Mouse (Mus musculus) liver, adult (tissue): ENCODE results near the gene Lrig1.

Experiments
- GATA4 ChIP-seq: IDR thresholded peaks from 2 replicates; pipeline ENCODE4 v1.6.1; 2014; ENCODE audit warnings: mild to moderate bottlenecking, low read length; ENCODE audit not compliant: insufficient replicate concordance

Gene Lrig1

DNA sequence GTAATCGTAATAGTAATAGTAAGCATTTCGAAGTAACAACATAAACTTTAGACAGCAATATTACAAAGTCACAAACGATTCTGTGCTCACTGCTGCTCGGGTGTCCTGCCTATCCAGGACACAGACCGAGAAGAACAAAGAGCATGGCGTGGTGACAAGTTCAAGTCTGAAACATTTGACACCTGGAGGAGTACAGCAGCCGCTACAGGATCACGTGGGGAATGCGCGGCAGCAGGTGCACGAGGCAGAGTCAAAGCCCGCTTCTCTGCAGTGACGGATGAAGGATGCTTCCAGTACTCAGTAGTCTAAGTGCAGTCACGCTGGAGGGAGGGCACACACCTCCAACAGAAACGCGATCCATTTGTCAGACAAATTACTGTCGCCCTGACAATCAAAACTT is 48.4 kb downstream of the Lrig1 start:
- TF ChIP-seq GATA4 = no peak

DNA sequence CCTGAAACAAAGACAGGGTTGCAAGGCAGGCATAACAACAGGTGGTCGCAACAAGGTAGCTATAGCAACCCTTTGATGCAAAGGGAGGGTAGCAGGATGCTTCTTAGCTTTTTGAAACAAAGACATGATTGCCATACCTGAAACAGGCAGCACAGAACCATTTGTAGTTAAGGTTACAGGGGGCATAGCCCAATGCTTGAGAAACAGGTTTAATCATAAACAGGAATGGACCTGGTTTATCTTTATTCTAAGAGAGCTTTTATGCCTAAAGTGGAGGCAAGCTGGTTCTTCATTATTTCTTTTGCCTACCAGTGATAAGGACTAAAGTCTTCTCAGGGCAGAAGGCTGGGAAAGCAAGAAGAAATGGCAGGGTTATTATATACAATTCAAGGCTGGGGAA is 50.3 kb downstream of the Lrig1 start:
- TF ChIP-seq GATA4 = no peak

DNA sequence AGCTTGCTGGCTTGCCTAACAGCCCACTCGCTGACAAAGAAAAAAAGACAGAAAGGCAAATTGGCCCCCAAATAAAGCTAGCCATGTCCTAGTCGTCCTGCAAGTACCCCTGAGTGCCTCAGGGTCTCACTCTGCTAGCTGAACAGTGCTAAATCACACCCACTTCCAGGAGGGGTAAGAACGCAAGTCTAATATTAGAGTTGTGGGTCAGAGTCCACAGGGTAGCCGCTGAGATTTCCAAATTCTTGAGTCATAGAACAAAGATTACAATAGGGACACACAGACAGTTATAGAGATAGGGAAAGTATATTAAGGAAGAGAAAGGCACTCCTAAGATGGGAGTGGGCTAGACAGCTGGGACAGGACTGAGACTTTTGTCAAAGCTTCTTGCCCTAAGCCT is 51.5 kb downstream of the Lrig1 start:
- TF ChIP-seq GATA4 = no peak

DNA sequence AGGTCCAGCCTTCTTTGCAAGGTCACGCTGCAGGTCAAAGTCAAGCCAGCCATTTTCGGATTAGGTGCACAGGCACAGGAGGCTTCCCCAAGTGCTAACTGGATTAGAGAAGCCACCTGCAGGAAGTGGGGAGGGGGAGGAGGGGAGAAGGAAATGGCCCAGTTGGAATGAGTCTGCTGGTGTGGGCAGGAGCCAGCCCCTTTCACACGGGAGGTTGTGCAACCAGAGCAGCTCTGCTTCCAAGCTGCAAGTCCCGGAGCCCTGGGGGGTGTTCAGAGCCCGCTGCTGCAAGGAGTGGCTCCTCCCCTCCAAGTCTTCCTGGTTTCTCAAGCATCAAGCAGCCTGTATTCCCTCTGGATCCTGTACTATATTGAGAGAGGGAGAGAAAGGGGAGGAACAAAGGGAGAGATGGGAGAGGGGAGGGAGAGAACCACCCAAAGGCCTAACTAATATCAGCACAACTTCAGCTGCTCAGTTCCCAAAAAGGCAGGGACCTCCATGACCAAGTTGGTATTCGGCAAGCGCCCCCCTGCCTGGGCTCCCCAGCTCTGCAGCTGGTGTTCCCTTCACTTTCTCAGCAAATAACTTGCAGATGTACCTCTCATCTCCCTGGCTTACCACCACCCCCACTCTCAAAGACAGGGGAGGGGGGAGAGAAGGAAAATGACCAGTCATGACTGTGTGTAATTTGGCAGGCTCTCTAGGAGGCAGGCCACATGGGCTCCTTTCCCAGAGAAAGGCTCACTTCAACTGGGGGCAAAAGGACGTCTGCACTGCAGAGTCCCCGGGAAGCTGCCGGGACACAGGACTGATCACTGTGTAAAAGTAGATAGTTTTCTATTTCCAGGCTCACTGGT is 52.2 kb downstream of the Lrig1 start:
- TF ChIP-seq GATA4 = no peak

DNA sequence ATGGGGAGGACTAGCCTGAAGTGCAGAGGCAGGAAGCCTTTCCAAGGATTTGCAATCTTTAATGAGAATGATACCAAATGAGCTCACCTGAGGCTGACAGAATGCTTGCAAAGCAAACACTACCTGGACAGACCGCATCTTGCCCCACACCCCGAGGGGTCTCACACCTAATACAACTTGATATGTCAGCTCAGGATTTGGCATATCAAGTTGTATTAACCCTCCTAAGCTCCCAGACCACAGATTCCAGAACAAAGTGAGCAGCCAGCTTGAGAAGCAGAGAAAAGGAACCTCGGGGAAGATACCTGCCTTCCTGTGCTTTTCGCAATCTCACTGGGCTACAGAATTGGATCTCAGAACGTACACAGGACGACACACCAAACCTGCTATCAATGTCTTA is 53.1 kb downstream of the Lrig1 start:
- TF ChIP-seq GATA4 = no peak

DNA sequence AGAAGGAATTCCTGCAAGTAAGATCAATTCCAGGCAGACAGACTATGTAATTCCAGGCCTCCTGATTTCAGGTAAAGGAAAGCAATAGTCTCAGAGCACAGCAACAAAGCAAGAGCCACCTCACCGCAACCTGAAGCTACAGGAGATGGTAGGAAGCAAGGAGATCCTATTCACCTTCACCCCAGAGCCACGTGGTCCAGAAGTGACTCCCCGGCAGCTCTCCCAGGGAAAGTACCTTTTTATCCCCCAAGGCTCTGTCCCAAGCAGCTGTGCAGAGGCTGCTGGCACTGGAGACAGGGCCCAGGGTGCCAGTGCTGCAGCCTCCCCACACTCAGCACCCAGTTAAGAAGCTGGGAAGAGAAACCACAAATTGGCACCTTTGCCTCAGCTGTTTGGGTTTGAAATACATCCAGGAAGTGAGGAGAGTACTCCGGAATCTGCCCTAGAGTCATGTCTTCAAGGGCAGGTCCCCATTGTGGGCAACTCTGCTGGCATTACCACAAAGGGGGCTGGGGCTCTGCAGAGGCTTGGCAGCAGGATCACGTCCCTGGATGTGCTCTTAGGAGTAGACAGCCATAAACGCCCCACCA is 53.6 kb downstream of the Lrig1 start:
- no peak for TF ChIP-seq GATA4

DNA sequence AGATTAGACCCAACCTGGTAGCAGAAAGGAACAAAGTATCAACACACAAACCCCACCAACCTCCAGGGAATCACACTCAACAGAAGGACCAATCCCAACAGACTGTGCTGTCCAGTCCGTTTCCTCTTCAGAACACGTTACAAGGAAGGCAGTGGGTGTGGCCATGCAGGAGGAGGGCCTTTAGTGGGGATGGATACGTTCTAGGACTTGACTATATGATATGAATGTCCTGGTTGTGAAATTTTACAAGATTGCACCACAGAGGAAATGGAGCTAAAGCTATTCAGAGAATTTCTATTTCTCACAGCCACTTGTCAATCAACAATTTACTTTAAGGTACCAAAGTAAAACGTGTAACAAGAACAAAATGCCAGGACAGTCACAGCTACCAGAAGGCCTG is 54.2 kb downstream of the Lrig1 start:
- no peak for TF ChIP-seq GATA4

DNA sequence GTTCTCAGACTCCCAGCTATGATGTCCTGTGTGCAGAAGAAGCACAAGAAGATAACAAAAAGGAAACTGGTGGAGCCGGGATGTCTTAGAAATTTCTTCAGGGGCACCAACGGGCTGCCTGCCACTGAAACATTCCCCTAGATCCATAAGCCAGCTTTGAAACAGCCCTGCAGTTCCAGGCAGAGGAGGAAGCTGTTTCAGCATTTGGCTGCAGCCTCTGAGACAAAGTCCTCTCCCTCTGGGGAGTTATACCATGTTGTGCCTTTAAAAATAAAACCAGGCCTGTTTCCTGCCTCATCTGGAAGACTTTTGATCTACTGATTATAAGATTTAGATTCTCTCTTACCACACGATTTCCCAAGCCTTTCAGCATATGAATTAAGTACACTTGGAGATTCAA is 55.3 kb downstream of the Lrig1 start:
- no peak for TF ChIP-seq GATA4

DNA sequence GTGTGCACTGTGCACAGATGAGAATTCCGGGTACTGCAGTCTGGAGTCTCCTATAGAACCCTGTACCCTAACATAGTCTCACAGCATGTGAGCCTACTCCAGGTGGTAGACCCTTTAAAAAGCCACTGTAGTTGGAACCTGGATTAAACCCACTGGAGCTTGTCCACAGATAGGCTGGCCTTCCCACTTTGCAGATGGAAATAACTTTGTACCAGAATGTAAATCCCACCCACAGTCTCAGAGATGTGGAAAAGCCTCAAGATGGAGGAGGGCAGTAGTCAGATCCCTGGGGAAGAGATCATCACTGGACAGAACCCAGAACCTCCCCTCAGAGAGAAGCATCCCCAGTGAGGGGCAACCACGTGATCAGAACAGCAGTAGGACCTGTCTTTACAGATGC is 56.0 kb downstream of the Lrig1 start:
- no peak for TF ChIP-seq GATA4

DNA sequence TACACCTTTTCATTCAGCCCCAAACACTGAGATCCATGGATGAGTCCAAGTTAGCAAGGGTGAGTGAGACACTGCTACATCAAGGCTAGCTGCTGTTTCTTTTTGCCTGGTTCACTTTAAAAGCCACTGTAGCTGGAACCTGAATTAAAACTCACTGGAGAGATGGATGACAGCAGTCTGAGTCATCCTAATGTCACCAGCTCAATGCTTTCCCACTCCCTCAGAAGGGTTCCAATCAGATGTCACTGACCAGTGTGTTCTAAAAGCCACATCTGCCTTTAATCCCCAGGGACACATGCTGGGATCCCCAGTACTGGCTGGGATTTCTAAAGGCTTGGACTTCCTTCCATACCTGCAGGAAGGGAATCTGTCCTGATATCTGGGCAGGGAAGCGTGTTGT is 57.9 kb downstream of the Lrig1 start:
- no peak for TF ChIP-seq GATA4

DNA sequence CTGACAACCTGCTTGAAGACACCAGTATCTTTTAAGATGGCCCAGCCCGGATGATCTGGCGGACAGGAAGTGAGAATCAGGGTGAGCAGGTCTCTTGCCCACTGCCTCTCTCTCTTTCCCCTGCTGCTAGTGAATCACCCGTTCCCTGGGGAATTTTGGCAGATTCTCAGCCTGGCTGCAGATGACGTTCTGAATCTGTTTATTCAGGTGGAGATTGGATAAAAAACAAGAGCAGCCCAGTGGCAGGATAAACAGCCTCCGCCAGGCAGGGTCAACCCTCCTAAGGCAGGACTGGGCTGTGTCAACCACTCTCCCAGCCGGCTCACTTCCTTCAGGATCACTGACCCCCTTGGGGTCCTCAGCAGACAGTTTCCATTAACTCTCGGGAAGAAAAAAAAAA is 59.7 kb downstream of the Lrig1 start:
- TF ChIP-seq GATA4 = no peak

DNA sequence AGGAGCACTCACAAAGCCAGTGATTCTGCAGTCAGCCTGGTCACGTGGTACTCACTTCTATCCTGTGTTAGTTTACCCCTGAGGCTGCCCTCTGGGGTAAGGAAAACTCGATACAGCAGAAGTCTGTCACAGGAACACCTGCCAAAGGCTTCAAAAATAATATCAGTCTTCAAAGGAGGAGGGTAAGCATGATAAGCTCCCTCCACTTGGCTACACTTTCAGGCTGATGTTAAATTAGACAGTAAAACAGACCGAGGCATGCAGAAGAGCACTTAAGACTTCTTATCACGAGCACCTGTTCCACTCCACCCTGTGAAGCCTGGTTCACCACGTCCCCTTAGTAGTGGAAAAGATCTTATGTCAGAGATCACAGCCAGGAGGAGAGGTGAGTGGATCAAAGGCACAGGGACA is 62.9 kb downstream of the Lrig1 start:
- TF ChIP-seq GATA4 = no peak

DNA sequence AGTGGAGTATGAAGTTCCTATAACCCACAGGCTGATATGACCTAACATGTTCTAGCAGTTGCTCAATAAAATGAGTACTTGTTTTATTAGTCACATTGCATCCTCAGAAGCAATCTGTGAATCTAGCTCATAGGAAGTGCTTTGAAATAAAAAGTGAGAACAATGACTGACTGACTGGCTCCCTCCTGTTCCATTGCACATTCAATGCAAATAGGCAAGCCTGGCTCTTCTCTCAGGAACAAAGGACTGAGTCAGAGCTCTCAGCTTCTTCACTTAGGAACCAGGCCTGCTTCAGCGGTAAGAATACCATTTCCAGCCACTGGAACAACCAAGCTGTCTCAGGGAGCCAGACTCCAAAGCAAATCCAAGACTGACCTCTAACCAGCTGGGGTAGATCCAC is 64.6 kb downstream of the Lrig1 start:
- no peak for TF ChIP-seq GATA4

DNA sequence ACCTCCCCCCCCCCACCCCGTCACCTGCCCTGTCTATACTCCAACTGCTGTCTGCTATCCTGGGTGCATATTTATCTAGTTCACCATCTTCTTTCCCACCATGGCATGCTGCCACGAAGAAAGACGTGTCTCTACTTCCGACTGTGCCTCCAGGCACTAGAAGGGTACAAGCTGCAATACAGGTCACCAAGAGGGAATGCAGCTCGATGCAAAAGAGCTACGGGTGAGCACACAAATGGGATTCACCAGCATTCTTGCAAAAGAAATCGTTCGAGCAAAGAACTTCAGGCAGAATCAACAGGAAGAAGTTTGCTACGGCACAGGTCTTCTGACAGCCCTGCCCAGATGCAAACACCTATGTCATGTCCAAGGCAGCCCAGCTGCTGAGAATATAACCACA is 65.2 kb downstream of the Lrig1 start:
- no peak for TF ChIP-seq GATA4

DNA sequence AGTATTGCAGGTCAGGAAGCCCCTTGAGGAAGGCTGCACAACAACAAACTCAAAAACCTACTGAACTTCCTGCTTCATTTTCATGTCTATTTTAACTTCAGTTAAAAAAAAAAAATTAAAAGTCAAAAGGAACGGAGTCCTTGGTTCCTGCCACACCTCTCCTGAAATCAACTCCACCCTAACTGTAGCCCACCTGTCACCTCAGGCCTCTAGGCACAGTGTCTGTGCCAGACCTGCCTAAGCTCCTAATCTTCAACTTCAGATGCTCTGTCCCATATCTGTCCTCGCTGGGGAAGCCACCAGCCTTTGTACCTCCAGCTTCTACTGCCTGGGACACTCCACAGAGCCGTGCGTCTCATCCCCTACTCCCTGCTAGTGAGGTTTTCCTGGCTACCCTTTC is 65.7 kb downstream of the Lrig1 start:
- no peak for TF ChIP-seq GATA4

DNA sequence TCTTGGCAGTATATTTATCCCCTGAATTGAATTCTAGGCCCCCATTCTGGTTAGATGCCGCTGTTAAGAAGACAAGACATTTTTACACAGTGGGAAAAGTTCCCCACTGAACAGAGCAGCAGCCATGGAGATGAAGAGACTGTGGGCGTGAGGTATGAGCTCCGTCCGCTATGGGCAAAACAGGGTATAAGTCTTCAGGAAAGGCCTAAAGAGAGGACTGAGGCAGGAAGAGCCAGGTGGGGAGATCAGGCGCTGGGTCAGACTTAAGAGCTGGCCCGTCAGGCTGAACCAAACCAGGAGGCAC is 68.2 kb downstream of the Lrig1 start:
- TF ChIP-seq GATA4 = no peak

DNA sequence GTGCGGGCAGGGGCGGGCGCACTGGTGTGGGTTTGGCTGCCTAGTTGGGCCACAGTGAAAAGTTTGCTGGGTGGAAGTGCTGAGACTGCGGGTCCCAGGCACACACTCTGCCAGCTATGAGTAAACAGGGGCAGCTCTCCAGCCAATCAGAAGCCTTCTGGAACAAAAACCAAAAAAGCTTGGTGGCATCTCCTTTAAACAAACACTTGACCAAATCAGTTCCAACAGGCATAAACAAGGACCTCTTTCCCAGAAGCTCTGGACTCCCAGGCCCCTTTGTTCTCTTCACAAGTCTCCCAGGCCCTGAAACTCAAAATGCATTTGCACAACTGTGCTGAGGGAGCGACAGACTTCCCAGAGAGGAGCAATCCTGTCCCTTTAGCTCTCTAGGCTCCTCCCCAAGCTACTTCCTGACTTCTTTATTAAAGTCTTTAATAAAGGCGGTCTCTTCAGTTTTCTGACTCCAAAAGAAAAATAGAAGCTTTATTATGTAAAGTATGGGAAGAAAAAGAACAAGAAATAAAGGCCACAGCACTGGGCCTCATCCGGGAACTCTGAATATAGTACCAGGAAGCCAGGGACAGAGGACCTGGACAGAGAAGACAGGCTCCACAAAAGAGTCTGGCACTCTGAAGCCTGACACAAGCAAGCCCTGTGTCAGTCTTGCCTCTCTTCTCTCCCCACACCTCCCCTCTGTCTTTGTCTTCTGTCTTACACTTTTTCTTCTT is 68.7 kb downstream of the Lrig1 start:
- no peak for TF ChIP-seq GATA4

DNA sequence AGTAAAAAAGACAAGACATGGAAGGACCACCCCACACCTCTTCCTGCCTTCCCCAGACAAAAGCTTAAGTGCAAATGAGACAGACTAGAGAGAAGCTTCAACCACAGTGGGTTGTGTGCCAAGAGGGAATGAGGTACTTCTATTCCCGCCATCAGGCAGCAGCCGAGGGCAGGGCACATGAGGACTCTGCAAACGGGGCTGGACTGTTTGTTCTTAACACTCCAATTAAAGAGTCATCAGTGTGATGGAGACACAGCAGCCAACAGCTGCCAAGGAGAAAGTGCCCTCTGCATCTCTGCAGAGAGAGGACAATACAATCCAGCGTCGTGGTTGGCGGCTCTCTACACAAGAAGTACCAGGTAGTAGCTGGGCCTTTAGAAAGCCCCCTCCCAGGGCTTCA is 71.2 kb downstream of the Lrig1 start:
- TF ChIP-seq GATA4 = no peak
